Mouse (Mus musculus) embryo, embryonic 10.5 days (tissue): ENCODE data around the gene Magohb.
"Not testable (repeated sequence)": the region's sequence is repeated elsewhere in the genome, so short reads cannot be mapped to it uniquely, and the experiment has no call there.

ENCODE experiments used
- DNase-seq: peaks from one replicate; pipeline ENCODE4 v3.0.0-alpha.2; 2015; ENCODE audit warnings: low spot score

The Magohb gene

GRCm38 (mm10) chr6:131292991-131293788 lies at the start of gene Magohb:
Magohb (minus strand) TSS chr6:131293244.
- peak; percentile 79 for DNase-seq

DNA sequence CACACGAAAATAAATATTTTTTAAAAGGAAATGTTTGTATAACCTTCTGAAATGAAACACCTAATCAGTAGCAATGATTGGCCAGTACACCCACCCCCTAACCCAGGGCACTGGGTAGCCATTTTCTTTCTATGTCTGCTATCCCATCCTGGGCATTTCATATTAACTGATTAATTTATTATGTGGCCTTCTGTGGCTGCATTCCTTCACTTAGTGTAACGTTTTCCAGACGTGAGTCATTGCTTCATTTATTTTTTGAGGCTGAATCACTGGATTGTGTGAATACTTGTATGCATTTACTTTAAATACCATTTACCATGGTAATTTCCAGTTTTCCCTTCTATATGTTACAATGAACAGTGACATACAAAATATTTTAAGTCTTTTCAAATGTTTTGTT lies 47.0 kb upstream of the Magohb start:
- DNase-seq = no peak

DNA sequence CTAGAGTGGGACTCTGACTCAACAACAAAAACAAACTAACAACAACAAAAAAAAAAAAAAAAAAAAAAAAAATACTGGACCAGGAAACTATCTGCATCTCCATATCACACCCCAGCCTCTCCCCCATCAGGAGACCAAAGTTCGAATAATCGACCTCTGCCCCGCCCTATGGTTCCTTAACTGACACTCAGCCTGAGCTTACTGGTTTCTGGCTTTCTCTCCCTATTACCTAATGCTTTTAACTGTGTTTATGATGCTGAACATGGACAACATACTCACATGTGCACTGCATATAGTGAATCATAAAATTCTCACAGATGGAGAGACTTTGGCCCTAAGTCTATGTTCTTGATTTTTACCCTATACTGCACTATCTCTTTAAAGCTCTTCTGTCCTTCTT lies 46.3 kb upstream of the Magohb start:
- DNase-seq = no peak

GRCm38 (mm10) chr6:131338787-131339186 lies 45.7 kb upstream of the Magohb start:
- DNase-seq = no peak

- DNase-seq = no peak
Measured at GRCm38 (mm10) chr6:131327076-131327475, 34.0 kb upstream of the Magohb start.

- no peak for DNase-seq
Measured at GRCm38 (mm10) chr6:131321854-131322639, 29.0 kb upstream of the Magohb start.

GRCm38 (mm10) chr6:131316155-131317101 lies 23.4 kb upstream of the Magohb start:
- DNase-seq = no peak

GRCm38 (mm10) chr6:131308031-131308430 lies 15.0 kb upstream of the Magohb start:
- no peak for DNase-seq

GRCm38 (mm10) chr6:131304776-131305175 lies 11.7 kb upstream of the Magohb start:
- DNase-seq = no peak

- DNase-seq = no peak
Measured at GRCm38 (mm10) chr6:131298531-131298930, 5.5 kb upstream of the Magohb start.

GRCm38 (mm10) chr6:131294435-131295112 lies 1.5 kb upstream of the Magohb start:
- no peak for DNase-seq

DNA sequence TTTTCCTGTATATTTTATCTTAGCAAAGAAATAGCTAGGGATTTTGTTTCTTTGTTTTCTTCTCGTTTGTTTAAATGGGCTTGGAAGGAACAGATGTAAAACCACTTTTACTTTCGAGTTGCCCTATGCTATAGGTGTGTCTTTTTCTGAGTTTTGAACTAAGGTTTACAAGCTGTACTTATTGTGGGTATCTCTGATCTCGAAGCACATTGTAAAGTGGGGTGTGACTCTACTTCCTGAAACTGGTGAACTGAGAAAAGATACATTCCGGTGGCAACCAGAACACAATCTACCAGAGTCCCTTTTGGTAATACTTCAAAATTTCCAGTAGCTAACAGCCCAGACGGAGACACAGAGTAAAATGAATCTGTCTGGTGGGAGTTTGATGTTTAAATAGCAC lies 872 bp upstream of the Magohb start:
- no peak for DNase-seq

DNA sequence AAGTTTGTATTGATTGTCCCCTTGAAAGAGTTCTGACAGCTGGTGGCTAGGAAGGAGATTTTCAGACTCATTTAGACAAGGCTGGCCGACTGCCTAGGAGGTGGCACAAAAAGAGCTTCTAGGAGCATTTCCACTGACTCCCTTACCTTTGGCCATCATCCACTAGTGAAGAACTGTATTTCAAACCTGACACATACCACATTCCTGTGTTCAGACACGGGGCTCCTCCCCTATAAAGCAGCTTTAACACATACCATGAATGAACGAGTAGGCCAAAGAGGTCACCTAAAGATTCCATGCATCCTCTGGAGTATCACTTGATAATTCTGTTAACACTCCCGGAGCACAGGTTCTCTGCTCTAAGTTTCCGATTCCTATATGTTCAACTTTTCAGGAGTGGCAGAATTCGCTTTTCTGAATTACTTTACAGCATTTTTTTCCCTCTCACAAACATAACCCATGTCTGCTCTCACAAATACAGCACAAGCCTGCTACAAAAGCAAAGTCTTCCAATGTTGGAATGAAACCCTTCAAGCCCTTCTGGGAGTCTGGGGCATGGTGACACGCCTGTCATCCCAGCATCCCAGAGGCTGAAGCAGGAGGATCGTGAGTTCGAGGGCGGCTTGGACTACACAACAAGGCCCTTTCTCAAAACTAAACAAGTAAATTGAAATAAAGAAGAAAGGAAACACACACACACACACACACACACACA lies 611 bp downstream of the Magohb start:
- peak; percentile 54 for DNase-seq

GRCm38 (mm10) chr6:131290430-131290829 lies 2.6 kb downstream of the Magohb start:
- DNase-seq = peak; percentile 56

DNA sequence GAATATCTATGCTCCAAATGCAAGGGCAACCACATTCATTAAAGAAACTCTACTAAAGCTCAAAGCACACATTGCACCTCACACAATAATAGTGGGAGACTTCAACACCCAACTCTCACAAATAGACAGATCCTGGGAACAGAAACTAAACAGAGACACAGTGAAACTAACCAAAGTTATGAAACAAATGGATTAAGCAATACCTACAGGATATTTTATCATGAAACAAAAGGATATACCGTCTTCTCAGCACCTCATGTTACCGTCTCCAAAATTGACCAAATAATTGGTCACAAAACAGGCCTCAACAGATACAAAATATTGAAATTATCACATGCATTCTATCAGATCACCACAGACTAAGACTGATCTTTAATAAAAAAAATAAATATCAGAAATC lies 14.9 kb downstream of the Magohb start:
- not testable (repeated sequence) for DNase-seq

GRCm38 (mm10) chr6:131276659-131277058 lies 16.4 kb downstream of the Magohb start:
- DNase-seq = no peak

DNA sequence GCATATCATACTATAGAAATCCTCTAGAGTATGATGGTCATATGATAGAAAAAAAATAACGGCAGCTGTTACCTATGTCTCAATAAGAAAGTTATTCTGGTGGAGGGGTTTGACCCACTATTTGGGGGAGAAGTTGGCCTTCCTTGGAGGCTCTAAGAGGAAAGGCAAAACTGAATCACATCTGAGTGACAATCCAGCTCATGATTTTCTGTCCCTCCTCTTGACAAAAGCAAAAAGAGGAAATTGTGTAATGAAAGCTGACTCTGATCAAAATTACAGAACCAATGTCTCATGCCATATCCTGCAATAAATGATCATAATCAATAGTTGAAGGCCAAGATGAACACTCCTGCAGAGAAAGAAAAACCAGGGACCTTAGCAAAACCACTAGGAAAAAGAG lies 20.7 kb downstream of the Magohb start:
- DNase-seq = no peak

- DNase-seq = no peak
Measured at GRCm38 (mm10) chr6:131270312-131270711, 22.7 kb downstream of the Magohb start.

DNA sequence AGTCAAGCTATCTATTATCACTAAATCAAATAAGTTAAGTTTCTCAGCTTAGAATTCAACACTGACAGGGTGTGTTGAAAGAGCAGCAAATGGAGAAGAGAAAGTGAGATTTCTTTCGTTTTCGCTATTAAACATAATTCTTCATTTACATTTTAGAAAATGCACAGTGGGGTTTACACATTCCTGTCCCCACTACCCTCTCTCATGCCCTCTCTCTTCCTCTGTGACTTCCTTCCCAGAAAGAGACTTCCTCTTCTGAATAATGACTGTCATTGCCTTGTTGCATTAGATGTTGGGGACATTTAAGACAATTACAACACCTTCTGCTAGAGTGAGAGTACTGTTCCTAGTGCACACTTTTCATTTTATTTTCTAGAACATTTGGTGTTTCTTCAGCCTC lies 23.4 kb downstream of the Magohb start:
- DNase-seq = no peak

- DNase-seq = no peak
Measured at GRCm38 (mm10) chr6:131264175-131264574, 28.9 kb downstream of the Magohb start.

DNA sequence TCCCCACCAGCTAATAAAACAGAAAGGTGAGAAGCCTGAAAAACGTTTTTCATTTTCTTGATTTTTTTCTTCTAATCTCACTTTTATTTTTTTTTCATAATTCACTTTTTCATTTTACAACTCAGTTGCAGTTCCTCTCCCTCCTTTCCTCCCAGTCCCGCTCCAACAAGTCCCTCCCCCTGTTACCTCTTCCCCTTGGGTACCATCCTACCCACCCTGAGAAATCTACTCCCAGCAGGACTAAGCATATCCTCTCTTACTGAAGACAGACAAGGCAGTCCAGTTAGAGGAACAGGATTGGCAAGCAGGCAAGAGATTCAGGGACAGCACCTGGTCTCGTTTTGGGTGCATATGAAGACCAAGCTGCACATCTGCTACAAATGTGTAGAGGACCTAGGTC lies 30.3 kb downstream of the Magohb start:
- DNase-seq = no peak
